Mouse (Mus musculus): ENCODE results near the gene Daam1.

Gene Daam1

GRCm38 (mm10) chr12:71898666-71899520 lies 68.0 kb downstream of the Daam1 start:
- DNase-seq (ENCODE audit: low spot score) = no peak

GRCm38 (mm10) chr12:71899566-71899965 lies 68.7 kb downstream of the Daam1 start:
- DNase-seq (ENCODE audit: low spot score) = no peak

DNA sequence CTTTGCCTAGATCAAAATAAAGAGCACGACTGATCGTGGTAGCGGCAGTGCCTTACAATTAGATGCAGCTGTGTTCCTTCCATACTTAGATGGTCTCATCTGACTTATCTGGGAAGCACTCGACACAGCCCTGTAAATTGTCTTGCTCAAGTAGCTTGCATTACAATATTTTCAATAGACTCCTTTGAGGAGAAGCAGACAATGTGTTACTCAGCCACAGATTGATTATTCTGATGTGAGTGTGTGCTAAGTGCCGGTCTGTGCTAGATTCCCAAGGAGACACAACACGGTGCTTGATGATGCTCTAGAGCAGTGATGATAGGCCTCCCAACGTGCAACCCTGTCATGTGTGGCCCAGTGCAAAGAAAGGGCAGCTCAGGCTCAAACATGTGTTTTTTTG lies 70.3 kb downstream of the Daam1 start:
- DNase-seq (ENCODE audit: low spot score) = no peak

DNA sequence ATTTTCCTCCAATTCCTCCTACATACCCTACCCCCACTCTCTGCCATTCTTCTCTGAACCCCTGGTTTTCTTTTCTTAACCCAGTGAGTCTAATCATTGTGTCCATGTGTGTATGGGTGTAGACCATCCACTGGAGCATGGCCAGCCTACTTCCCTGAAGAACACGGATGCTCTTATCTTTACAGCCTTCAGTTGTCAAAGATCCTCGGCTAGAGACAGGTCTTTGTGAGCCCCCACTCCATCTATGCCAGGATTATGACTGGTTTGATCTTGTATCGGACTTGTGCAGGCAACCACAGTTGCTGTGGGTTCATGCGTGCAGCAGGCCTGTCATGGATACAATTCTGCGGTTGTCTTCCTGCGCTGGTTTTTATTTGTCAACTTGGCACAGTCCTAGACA lies 71.0 kb downstream of the Daam1 start:
- DNase-seq (ENCODE audit: low spot score) = no peak

DNA sequence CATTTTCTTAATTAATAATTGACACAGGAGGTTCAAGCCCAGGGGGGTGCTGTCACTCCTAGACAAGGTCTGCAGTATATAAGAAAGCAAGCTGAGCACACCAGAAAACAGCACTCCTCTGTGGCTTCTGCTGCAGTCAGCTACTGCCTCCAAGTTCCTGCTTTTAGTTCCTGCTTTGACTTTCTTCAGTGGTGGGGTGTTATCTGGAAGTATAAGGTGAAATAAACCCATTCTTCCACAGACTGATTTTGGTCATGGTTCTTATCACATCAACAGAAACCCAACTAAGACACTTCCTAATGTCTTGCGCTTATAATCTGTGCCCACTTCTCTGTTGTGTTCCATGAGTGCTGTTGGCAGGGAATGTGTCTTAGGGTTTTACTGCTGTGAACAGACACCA lies 71.4 kb downstream of the Daam1 start:
- no peak for DNase-seq (ENCODE audit: low spot score)

- DNase-seq (ENCODE audit: low spot score) = no peak
Observed at GRCm38 (mm10) chr12:71903218-71903617, 72.3 kb downstream of the Daam1 start.

GRCm38 (mm10) chr12:71904310-71904709 lies 73.4 kb downstream of the Daam1 start:
- DNase-seq (ENCODE audit: low spot score) = no peak

GRCm38 (mm10) chr12:71904926-71905325 lies 74.0 kb downstream of the Daam1 start:
- DNase-seq (ENCODE audit: low spot score) = no peak

GRCm38 (mm10) chr12:71905640-71906320 lies 74.9 kb downstream of the Daam1 start:
- DNase-seq (ENCODE audit: low spot score) = no peak

DNA sequence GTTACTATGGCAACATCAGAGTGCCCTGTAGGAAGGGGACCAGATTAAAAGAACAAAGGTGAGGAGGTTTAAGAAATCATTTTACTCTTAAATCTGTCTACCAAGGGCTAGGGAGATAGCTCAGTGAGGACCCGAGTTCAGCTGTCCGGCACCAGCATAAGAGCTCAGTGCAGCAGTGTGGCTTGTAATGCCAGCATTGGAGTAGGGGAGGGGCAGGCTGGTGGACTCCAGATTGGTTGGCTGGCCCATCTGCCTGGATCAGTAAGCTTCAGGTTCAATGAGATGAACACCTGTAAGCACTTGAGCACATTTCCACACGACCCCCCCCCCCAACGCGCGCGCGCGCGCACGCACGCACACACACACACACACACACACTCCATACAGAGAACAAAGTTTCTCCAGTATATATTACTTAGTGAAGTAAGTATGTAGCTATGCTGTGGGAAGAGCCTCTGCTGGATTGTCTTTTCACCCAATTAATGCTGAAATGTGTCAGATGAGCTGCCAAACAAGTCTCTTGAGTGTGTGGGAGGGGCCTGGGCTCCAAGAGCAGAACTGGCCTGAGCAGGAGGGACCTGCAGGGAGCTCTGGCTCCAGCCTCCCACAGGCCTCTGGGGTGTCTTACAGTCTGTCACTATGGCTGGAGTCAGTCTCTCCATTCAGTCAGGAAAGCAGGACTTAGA lies 75.8 kb downstream of the Daam1 start:
- peak; percentile 56 for DNase-seq (ENCODE audit: low spot score)

GRCm38 (mm10) chr12:71908984-71909383 lies 78.1 kb downstream of the Daam1 start:
- no peak for DNase-seq (ENCODE audit: low spot score)

DNA sequence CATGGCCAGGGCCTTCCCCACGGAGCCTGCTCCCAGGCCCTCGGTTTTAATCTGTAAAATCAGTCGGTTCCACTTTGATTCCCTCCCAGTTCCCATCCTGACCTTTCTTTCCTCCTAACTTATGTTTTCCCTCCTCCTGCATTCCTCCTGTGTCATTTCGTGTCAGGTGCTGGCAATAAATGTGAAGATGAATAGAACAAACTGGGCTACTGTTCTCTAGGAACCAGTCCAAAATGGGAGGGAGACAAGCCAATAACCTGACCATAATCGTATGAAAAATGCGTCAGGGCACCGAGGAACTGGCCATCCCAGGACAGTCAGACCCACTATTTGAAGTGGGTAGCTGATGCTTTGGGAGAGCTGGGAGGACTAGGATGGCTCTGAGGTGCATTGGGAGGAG lies 79.4 kb downstream of the Daam1 start:
- DNase-seq (ENCODE audit: low spot score) = no peak

DNA sequence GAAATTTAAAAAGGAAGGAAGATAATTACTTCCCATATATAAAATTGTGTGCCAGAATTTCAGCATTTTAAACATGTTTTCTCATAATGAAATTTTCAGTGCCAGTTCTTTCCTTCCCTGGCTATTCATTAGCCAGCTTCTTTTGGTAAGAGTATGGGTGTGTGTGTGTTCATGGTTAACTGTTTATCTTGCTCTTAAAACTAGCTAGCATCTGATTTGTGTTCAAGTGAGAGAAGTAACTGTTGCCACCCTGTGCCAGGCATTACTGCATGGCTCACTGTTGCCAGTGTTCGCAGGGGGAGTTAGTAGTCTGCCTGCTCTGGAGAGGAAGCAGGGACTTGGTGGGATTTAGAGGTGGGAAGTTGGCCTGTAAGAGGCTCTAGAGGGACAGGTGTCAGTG lies 81.4 kb downstream of the Daam1 start:
- no peak for DNase-seq (ENCODE audit: low spot score)

- no peak for DNase-seq (ENCODE audit: low spot score)
Observed at GRCm38 (mm10) chr12:71919156-71919555, 88.3 kb downstream of the Daam1 start.

DNA sequence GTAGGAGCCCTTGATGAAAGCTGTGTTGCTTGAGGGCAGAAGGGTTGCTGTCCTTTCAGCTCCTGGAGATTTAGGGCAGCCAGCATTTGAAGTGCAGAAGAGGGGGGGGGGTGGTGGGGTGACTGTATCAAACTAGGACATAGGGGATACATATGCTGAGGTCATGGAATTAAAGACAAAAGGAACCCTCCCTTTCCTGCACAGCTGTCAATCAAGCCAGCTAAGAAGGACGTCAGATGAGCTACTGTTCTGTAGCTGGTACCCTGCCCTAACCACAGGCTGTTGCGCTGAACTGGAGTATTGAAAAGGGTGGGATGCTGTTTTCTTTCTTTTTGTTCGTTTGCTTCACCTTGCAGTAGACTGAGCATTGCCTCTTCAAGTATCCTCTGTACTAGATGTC lies 89.1 kb downstream of the Daam1 start:
- DNase-seq (ENCODE audit: low spot score) = no peak

- DNase-seq (ENCODE audit: low spot score) = peak; percentile 68
Observed at GRCm38 (mm10) chr12:71922827-71923381, 92.0 kb downstream of the Daam1 start.

- DNase-seq (ENCODE audit: low spot score) = no peak
Observed at GRCm38 (mm10) chr12:71924978-71925529, 94.2 kb downstream of the Daam1 start.

DNA sequence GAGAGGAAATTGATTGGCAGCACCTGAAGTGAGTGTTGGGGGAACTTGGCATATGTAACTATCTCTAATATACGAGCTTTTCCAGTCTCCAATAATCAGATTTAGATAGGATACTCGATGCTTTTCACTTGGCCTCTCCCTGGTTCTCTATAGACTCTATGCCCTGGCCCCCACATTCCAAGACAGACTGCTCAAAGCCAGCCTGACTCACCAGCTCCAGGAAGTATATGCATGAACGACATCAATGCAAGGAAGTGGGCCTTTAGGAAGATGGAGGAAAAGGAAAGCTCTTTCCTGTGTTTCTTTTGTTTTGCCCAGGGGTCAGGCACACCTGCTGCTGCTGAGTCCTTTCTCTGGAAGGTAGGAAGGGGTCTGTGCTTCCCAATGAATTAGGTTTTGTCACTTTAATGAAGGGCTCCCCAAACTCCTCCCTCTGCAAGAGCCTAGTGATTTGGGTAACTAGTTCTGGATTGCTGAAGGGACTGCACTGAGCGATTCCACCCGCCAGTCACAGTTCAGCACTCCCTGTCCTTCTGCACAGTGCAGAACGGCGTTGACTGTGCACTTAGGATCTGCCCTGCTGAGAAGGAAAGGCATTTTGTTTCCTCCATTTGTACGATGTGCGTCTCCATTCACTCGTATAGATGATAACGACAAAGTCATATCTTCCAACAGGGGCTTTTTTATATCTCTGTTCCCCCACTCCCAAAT lies 95.3 kb downstream of the Daam1 start:
- DNase-seq (ENCODE audit: low spot score) = no peak

GRCm38 (mm10) chr12:71928092-71928491 lies 97.2 kb downstream of the Daam1 start:
- no peak for DNase-seq (ENCODE audit: low spot score)

GRCm38 (mm10) chr12:71929876-71930275 lies 99.0 kb downstream of the Daam1 start:
- no peak for DNase-seq (ENCODE audit: low spot score)
